Mouse (Mus musculus): ENCODE data around the gene Cyfip1.

DNA sequence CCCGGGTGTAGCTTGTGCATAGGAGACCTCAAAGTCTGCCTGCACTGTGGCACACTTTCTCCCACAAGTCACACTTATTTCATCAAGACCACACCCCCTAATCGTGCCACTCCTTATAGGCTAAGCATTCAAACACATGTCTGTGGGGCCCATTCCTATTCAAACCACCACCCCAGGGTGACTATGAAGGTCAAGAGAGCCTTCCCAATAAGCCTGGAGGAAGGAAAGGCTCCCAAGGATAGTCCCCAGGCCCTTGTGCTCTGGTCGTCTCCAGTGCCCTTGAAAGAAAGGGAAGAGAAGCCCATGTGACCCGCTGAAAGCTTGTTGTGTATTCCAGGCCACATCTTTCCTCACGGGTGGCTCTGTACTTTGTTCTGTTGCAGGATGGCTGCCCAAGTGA lies 29.9 kb downstream of the Cyfip1 start:
- no peak for TF ChIP-seq CTCF (IDR thresholded peaks at IDR 0.05)
- no peak for TF ChIP-seq EP300 (IDR thresholded peaks at IDR 0.05)
